Mouse (Mus musculus) left cerebral cortex, adult 18-20 months (tissue): ENCODE results near the gene Zbtb6. TPM values are rescaled to one million over a fixed set of nuclear protein-coding genes. Genes with fewer than 3 reads are reported as not detected.

Experiments used
- DNase-seq, 2 experiments: peaks; one replicate each; pipeline ENCODE4 v3.0.0; 2021 to 2022; ENCODE audit warnings: low spot score in 2 of 2, mixed read lengths in 1 of 2
- long read RNA-seq, 2 experiments: library from polyadenylated mRNA; stranded (forward); transcript quantifications; one replicate each; pipeline ENCODE4 v2.0.0; 2021
- total RNA-seq, 2 experiments: library from RNA; stranded (reverse); gene quantifications; 2 replicates each; pipeline ENCODE4 v1.2.3; 2021

Gene Zbtb6
- 10 to 100 TPM; 13.6 TPM for total RNA-seq
- long read RNA-seq, experiment 1, partial matches to known transcripts, result 0 of 2 reads
- long read RNA-seq, experiment 1, other reads (novel, unspliced or antisense), result 2 of 2 reads
- long read RNA-seq, experiment 2, partial matches to known transcripts, result 0 of 1 reads
- long read RNA-seq, experiment 2, other reads (novel, unspliced or antisense), result 1 of 1 reads

- peak; percentile 97 for DNase-seq
Measured at GRCm38 (mm10) chr2:37442611-37443591, at the start of gene Zbtb6, which contains the start of the genes Zbtb26 and Rabgap1. TSS of gene Zbtb6 (minus strand) at chr2:37443171. TSS of gene Zbtb26 (minus strand) at chr2:37443135. TSS of gene Rabgap1 (plus strand) at chr2:37443279.

- DNase-seq, result no peak
Measured at GRCm38 (mm10) chr2:37488956-37489355, 46.0 kb upstream of the Zbtb6 start.

- no peak for DNase-seq
Measured at GRCm38 (mm10) chr2:37486408-37486807, 43.4 kb upstream of the Zbtb6 start.

DNA sequence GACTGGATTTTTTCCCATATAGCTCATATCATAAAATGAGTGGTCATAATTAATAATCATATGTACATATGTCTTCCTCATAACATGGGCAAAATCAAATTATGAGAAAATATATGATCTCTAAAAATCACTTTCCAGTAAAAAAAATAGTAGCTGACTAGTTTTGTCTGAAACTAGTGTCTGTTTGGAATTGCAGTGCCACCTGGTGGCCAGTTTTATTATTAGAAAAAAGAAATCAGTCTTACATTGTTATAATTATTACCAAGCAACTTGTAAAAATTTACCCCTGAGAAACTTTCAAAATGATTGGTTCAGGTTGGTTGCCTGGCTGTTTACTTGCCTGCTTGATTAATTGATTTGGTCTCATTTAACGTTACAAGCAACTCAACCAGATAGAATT, 42.4 kb upstream of the Zbtb6 start:
- peak in 1 of 2 experiments; percentile 24 for DNase-seq

GRCm38 (mm10) chr2:37484165-37484564, 41.2 kb upstream of the Zbtb6 start:
- no peak for DNase-seq

DNA sequence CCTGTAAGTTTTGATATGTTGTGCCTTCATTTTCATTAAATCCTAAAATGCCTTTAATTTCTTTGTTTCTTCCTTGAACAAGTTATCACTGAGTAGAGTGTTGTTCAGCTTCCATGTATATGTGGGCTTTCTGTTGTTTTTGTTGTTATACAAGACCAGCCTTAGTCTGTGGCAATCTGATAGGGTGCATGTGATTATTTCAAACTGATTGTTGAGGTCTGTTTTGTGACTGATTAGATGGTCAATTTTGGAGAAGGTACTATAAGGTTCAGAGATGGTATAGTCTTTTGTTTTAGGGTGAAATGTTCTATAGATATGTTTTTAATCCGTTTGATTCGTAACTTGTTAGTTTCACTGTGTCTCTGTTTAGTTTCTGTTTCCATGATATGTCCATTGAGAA, 37.1 kb upstream of the Zbtb6 start:
- no peak for DNase-seq

DNA sequence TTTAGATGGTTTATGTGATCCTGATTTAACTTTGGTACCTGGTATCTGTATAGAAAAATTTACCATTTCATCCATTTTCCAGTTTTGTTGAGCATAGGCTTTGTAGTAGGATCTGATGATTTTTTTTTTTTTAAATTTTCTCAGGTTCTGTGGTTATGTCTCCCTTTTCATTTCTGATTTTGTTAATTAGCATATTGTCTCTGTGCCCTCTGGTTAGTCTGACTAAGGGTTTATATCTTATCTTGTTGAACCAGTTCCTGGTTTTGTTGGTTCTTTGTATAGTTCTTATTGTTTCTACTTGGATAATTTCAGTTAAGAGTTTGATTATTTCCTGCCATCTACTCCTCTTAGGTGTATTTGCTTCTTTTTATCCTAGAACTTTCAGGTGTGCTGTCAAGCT, 36.6 kb upstream of the Zbtb6 start:
- no peak for DNase-seq

- DNase-seq, result no peak
Measured at GRCm38 (mm10) chr2:37466266-37466665, 23.3 kb upstream of the Zbtb6 start.

- no peak for DNase-seq
Measured at GRCm38 (mm10) chr2:37460707-37461106, 17.7 kb upstream of the Zbtb6 start.

DNA sequence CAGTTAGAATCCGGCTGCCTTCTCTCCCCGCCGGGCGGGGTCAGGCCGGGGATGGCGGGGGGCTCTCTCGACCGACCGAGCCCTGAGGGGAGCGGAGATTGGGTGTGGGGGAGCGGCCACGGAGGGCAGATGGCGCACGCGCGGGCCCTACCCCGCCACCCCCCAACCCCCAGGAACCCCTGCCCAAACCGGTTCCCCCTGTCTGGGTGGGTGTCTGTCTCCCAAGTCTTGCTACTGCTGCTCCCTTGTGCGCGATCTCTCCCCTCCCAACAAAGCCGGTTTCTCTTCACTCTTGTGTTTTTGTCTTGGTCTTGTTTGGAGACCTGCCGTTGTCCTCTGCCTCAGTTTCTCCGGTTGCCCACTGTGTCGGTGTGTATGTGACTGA, 9.4 kb upstream of the Zbtb6 start:
- DNase-seq, result no peak

GRCm38 (mm10) chr2:37451667-37452375, 8.8 kb upstream of the Zbtb6 start:
- DNase-seq, result peak; percentile 90 to 93

GRCm38 (mm10) chr2:37431609-37432008, 11.4 kb downstream of the Zbtb6 start:
- DNase-seq, result no peak

DNA sequence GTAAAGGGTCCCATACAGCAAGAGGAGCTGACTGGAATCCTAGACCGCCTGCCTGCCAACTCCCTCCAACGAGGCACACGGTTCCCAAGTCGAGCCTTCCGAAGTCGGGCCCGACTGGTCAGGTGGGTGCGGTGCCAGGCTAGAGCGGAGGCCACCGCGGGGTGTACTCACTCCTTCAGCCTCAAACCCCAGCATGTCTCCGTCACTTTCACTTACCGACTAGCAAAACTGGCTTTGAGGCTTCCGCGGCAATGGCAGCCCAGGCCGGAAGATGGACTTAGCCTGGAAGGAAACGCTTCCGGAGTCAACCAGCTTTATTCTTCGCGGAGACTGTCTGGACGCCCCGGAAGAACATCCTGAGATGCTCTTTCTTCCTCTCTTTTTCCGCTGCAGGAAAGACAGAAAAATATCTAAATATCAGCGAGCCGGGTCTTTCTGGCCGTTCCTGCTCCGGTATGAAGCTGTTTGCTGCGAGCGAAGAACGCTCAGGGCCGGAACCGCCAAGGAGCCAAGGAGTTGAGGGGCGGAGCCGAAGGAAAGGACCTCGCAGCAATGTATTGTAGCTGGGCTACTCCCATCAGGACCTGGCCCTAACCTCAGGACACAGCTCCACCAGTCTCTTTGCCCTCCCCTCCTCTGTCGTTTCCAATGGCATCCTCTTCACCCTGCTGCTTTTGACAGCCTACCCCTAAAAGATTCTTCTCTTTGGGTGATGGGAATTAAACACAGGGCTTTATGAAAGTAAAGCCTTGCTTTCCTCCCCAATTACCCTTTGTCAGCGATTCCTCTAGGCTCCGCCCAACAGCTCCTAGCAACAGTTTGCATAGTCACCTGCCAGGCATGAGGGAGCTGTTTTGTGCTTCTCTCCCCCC, 12.1 kb downstream of the Zbtb6 start:
- peak; percentile 85 to 87 for DNase-seq

DNA sequence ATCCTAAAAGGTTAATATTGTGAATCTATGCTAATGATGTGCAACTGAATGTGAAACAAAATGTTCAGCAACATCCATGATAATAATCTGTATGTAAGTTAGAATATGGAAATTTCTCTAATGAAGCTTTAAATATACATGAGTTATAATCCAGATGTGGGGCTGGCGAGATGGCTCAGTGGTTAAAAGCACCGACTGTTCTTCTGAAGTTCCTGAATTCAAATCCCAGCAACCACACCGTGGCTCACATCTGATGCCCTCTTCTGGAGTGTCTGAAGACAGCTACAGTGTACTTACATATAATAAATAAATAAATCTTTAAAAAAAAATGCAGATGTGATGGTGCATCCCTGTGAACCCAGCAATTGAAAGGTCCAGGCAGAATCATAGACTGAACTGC, 19.3 kb downstream of the Zbtb6 start:
- no peak for DNase-seq

- DNase-seq, result peak; percentile 91 to 94
Measured at GRCm38 (mm10) chr2:37422306-37423304, 20.4 kb downstream of the Zbtb6 start, which contains the start of gene Rc3h2. TSS of gene Rc3h2 (minus strand) at chr2:37422903.

- no peak for DNase-seq
Measured at GRCm38 (mm10) chr2:37421903-37422302, 21.1 kb downstream of the Zbtb6 start.

- no peak for DNase-seq
Measured at GRCm38 (mm10) chr2:37395539-37395938, 47.4 kb downstream of the Zbtb6 start.

- peak in 1 of 2 experiments; percentile 22 for DNase-seq
Measured at GRCm38 (mm10) chr2:37382921-37383320, 60.0 kb downstream of the Zbtb6 start.

DNA sequence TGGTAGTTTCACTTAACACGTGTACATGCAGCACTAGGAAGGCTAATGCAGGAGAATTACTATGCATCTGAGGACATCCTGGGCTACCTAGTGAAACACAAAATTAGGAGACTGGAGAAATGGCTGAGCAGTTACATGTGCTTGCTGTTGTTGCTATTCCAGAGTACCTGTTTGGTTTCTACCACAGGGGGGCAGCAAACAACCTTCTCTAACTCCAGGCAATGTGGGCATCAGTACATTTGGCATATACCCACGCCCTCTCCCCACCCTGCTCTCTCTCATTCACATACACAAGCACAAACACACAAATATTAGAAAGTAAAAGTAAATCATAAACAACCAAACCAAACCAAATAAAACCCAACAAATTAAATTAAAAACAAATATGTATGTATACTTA, 62.8 kb downstream of the Zbtb6 start:
- peak; percentile 54 to 56 for DNase-seq
